Mouse (Mus musculus) neutrophil, adult 83 days (primary cell): ENCODE data around the gene Ly6g6d. TPM values are rescaled to one million over a fixed set of nuclear protein-coding genes. Genes with fewer than 3 reads are reported as not detected.

Experiments used
- total RNA-seq, 2 experiments: library from RNA; stranded (reverse); gene quantifications; one replicate each; pipeline ENCODE4 v1.2.4; 2023

Gene Ly6g6d
- total RNA-seq, 2 experiments from 2014 or later, result not detected

Other genes with a start within 250 kb of the Ly6g6d start
- gene Stk19, start 241.1 kb downstream of the Ly6g6d start, total RNA-seq, result 10 to 100 TPM; 34.1 to 39.4 TPM
- gene Dxo, start 241.0 kb downstream of the Ly6g6d start, total RNA-seq, result 10 to 100 TPM; 49.0 to 49.1 TPM
- 10 to 100 TPM; 66.2 to 72.1 TPM for gene Skiv2l, start 227.9 kb downstream of the Ly6g6d start, total RNA-seq
- gene Nelfe, start 227.7 kb downstream of the Ly6g6d start, total RNA-seq, result 10 to 100 TPM; 23.4 to 30.8 TPM
- gene Cfb, start 215.5 kb downstream of the Ly6g6d start, total RNA-seq, result 1 to 10 TPM; 1.6 to 1.8 TPM
- 1 to 10 TPM; 2.8 to 3.9 TPM for gene Zbtb12, start 198.6 kb downstream of the Ly6g6d start, total RNA-seq
- not detected for gene Gm20547, start 196.0 kb downstream of the Ly6g6d start, total RNA-seq
- gene C2, start 179.8 kb downstream of the Ly6g6d start, total RNA-seq, result under 1 TPM in 1 of 2 experiments, not detected in 1; 0.24 TPM
- 10 to 100 TPM; 68.7 to 71.8 TPM for gene Ehmt2, start 179.6 kb downstream of the Ly6g6d start, total RNA-seq
- gene Slc44a4, start 163.6 kb downstream of the Ly6g6d start, total RNA-seq, result not detected
- gene Neu1, start 146.8 kb downstream of the Ly6g6d start, total RNA-seq, result 10 to 100 TPM; 60.2 to 63.2 TPM
- 100 to 1,000 TPM in 1 of 2 experiments, 10 to 100 TPM in 1; 58.3 to 134 TPM for gene Hspa1b, start 118.8 kb downstream of the Ly6g6d start, total RNA-seq
- not detected for gene Gm20481, start 108.2 kb downstream of the Ly6g6d start, total RNA-seq
- 100 to 1,000 TPM in 1 of 2 experiments, 10 to 100 TPM in 1; 86.4 to 244 TPM for gene Hspa1a, start 105.9 kb downstream of the Ly6g6d start, total RNA-seq
- under 1 TPM in 1 of 2 experiments, not detected in 1; 0.20 TPM for gene Hspa1l, start 105.4 kb downstream of the Ly6g6d start, total RNA-seq
- gene Lsm2, start 96.2 kb downstream of the Ly6g6d start, total RNA-seq, result 10 to 100 TPM; 41.4 to 45.7 TPM
- 10 to 100 TPM; 61.7 to 68.3 TPM for gene Vars, start 77.1 kb downstream of the Ly6g6d start, total RNA-seq
- under 1 TPM in 1 of 2 experiments, not detected in 1; 0.15 TPM for gene Vwa7, start 61.5 kb downstream of the Ly6g6d start, total RNA-seq
- gene Sapcd1, start 50.0 kb downstream of the Ly6g6d start, total RNA-seq, result 1 to 10 TPM; 1.3 to 2.1 TPM
- gene Msh5, start 31.3 kb downstream of the Ly6g6d start, total RNA-seq, result 10 to 100 TPM; 11.5 to 12.5 TPM
- gene Clic1, start 28.1 kb downstream of the Ly6g6d start, total RNA-seq, result 100 to 1,000 TPM; 262 to 285 TPM
- 1 to 10 TPM; 2.5 to 3.1 TPM for gene Ddah2, start 19.0 kb downstream of the Ly6g6d start, total RNA-seq
- 1 to 10 TPM in 1 of 2 experiments, not detected in 1; 1.0 TPM for gene Ly6g6c, start 12.7 kb downstream of the Ly6g6d start, total RNA-seq
- under 1 TPM in 1 of 2 experiments, not detected in 1; 0.26 TPM for gene Mpig6b, start 11.9 kb downstream of the Ly6g6d start, total RNA-seq
- not detected for gene Ly6g6e, start 1.2 kb downstream of the Ly6g6d start, total RNA-seq
- under 1 TPM in 1 of 2 experiments, not detected in 1; 0.35 TPM for gene Ly6g6f, start 7.5 kb upstream of the Ly6g6d start, total RNA-seq
- 10 to 100 TPM; 50.2 to 58.4 TPM for gene Abhd16a, start 11.2 kb upstream of the Ly6g6d start, total RNA-seq
- gene Ly6g5c, start 30.2 kb upstream of the Ly6g6d start, total RNA-seq, result not detected
- 10 to 100 TPM; 13.5 to 16.4 TPM for gene Ly6g5b, start 37.4 kb upstream of the Ly6g6d start, total RNA-seq
- 10 to 100 TPM; 20.2 to 26.5 TPM for gene Gpank1, start 43.4 kb upstream of the Ly6g6d start, total RNA-seq
- 100 to 1,000 TPM; 172 TPM for gene Csnk2b, start 44.0 kb upstream of the Ly6g6d start, total RNA-seq
- gene D17H6S53E, start 48.3 kb upstream of the Ly6g6d start, total RNA-seq, result 10 to 100 TPM; 16.4 to 24.3 TPM
- under 1 TPM in 1 of 2 experiments, not detected in 1; 0.42 TPM for gene Apom, start 54.0 kb upstream of the Ly6g6d start, total RNA-seq
- gene Bag6, start 57.1 kb upstream of the Ly6g6d start, total RNA-seq, result 100 to 1,000 TPM; 222 to 226 TPM
- gene Prrc2a, start 86.8 kb upstream of the Ly6g6d start, total RNA-seq, result 100 to 1,000 TPM; 180 to 195 TPM
- 10 to 100 TPM; 18.0 to 18.3 TPM for gene Aif1, start 98.0 kb upstream of the Ly6g6d start, total RNA-seq
- gene Lst1, start 110.4 kb upstream of the Ly6g6d start, total RNA-seq, result 100 to 1,000 TPM; 564 to 656 TPM
- gene Ltb, start 116.4 kb upstream of the Ly6g6d start, total RNA-seq, result 10 to 100 TPM; 84.2 to 91.5 TPM
- gene Tnf, start 123.9 kb upstream of the Ly6g6d start, total RNA-seq, result 10 to 100 TPM; 71.0 to 84.1 TPM
- gene Lta, start 127.3 kb upstream of the Ly6g6d start, total RNA-seq, result not detected
- gene Gm16181, start 142.8 kb upstream of the Ly6g6d start, total RNA-seq, result not detected
- 1 to 10 TPM; 2.2 to 4.8 TPM for gene Atp6v1g2, start 155.6 kb upstream of the Ly6g6d start, total RNA-seq
- gene Nfkbil1, start 157.7 kb upstream of the Ly6g6d start, total RNA-seq, result 10 to 100 TPM; 18.6 to 19.5 TPM
- gene Ddx39b, start 163.7 kb upstream of the Ly6g6d start, total RNA-seq, result 100 to 1,000 TPM; 208 to 239 TPM
- gene H2-D1, start 184.7 kb upstream of the Ly6g6d start, total RNA-seq, result 1,000 to 10,000 TPM; 1,522 to 1,549 TPM
- 1 to 10 TPM; 6.7 to 6.9 TPM for gene H2-Q1, start 242.3 kb upstream of the Ly6g6d start, total RNA-seq